Mouse (Mus musculus): ENCODE results near the gene Git1.
A peak's percentile ranks its signal among the peaks of the same experiment; 100 is the strongest.

The Git1 gene

DNA sequence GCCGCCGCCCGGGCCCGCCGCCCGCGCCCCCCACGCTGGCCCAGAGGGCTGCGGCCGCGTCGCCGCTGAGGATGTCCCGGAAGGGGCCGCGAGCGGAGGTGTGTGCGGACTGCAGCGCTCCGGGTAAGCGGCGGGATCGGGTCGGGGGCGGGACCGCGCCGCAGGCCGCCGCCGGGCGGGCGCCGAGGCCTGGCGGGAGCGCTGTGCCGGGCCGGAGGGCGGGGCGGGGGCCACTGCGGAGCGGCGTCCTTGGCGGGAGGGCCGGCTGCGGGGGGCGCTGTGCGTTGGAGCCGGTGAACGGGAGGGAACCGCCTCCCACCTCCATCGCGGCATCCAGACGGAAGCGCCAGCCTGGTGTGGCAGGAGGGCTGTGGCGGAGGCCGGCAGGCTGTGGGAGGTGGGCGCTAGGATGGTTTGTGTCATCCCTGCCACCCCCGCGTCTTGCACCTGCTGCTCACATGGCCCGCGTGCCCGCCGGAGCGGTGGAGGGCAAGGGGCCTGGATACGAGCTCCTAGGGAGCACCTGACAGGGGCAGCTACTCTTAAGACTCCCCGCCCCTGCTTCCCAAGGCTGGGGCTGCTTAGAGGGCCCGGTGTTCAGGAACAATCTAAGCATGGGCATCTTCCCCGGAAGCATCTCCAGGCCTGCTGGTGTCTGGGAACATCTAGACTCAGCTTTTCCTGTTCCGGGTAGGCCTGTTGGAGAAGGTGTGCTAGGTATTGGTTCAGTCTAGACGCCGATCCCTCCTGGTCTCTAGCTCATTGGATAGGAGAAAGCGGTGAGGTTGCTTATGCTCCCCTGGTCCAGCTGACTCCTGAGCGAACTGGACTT is at the start of gene Git1:
Gene Git1, plus strand, starts transcription at position 51 of the 832 bp plus-strand sequence.
- DNase-seq: peak; percentile 97

DNA sequence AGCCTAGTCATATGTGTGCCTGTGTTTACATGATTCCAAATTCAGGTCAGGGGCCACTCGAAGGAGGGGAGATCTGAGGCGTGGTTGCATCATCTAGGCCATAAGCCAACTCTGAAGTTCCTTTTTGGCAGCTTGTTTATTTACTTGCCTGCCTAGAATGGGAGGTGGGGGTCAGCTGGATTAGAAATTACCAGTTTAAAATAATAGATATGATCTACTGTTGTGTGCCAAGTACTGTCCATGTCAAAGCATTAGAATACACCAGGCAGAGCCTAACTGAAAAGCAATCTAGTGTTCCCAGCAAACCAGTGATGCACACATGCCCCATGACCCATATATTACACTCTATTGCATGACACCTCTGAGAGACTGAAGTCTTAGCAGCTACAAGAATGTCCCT is 48.4 kb upstream of the Git1 start:
- peak; percentile 98 for DNase-seq

DNA sequence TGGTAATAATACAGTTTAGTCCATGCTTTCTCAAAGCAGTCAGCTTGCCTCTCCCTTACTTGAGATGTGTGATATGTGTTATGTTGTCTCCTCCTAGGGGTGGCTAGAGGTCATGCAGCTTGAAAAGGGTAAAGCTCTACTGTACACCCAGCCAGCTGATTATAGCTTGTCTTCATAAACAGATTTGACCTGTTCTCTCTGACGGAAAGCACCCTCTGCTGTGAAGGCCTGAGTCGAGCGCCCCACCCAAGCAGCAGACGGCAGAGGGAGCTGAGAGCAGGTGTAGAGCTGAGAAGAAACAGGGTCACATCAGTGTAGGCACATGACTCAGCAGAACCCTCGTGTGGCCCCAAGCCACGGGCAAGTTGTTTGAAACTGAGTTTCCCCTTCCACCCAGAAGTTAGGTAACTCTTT is 46.7 kb upstream of the Git1 start:
- peak; percentile 98 for DNase-seq

DNA sequence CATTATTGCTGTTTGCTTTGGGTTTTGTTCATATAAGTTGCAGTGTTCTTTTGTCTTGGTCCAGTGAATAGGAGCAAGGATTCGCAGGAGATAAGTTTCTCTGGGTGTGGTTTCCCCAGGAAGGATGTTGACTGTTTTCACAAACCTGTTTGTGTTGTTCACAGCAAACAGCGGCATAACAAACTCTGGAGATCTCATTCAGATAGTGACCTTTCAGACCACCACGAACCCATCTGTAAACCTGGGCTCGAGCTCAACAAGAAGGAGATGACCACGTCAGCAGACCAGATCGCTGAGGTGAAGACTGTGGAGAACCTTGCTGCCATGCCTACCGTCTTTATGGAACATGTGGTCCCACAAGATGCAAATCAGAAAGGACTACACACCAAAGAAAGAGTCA is 44.1 kb upstream of the Git1 start:
- DNase-seq: peak; percentile 97

DNA sequence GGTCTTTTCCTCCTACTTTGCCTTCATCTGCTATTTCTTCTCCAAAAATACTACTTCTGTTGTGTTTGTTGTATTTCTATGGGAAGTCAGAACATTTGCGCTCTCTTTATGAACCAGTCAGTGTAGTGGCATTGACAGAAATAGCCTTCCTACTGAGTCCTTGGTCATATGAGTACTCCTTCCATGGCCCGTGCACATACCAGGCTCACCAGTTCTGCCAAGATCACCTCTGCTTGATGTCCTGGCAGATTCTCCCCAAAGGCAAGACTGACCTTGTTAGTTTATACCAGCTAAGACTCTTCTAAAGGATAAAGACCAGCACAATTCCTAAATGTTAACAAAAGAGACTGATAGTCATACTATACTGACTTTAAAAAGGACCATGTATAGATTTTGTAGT is 41.7 kb upstream of the Git1 start:
- DNase-seq: peak; percentile 92

DNA sequence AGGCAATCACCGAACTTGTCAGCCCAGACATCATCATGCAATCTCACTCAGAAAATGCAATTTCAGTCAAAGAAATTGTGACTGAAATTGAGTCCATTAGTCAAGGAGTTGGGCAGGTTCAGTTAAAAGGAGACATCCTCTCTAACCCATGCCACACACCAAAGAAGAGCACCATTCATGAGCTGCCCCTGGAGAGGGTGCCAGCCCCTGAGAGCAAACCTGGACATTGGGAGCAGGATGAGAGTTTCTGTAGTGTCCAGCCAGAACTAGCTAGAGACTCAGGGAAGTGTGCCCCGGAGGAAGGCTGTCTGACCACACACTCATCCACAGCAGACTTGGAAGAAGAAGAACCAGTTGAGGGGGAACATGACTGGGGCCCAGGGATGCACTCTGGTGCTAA is 40.0 kb upstream of the Git1 start:
- DNase-seq: peak; percentile 84

DNA sequence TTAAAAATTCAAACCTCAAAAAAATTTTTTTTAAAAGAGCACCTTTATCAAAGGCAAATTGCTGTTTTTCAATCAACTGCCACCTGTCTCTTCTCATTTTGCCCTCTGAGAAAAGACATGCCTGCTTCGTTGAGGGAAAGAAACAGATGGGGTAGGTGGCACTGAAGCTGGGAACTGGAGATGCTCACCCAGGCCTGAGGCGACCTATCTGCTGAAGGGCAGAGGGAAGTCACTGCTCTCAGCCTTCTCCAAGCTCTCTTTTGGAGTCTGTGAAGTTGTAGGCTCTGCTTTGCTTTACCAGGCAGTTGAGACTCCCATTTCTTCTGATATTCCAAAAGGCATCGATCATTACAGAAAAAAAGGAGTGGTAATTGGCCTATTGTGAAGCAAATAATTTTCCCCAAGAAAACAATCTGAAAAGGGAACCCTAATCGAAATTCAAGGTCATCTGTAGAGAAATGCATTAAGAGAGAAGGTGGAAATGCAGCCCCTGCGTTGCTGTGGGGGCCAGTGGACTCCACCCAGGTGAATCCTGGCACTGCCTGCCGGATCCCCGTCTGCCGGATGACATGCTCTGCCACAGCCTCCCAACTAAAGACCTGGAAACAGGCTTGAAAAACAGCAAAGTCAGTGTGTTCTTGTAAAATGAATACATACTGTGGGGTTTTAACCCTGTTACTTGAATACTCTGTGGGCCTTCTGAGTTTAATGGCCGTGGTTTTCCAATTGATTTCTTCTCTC is 37.4 kb upstream of the Git1 start:
- DNase-seq: peak; percentile 86

DNA sequence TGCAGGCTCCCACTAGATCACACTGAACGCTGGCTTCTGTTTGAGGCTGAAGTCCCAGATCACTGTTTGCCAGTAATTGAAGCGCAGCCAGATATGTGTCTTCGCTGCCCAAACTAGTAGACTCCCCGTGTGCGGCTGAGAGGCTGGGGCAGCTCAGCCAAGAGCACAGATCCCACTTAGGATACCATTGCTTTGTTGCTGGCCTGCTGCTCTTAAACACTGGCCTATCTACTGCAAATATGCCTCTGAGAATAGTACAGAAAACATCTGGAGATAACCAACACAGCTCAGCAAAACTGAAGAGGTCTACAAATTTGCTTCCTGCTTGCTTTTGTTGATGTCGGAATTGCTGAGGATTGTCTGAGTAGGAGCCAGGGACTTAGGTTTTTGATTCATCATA is 36.5 kb upstream of the Git1 start:
- peak; percentile 98 for DNase-seq

DNA sequence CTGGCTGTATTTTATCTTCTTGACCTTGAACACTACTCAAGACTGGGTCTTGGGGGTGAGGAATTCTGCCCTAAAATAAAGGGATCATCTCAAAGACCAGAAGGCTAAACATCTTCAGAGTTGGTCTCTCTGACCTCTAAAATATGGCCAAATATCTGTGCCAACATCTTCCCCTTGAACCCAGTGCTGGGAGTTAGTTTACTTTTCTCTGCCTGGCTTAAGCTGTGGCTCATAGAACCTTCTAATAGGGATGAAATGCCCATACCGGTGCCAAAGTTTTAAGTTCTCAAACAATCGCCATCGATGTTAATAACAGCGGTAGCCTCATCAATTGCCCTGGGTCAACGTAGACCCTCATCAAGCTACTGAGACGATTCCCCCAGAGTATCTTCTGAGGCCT is 31.5 kb upstream of the Git1 start:
- DNase-seq: no peak

DNA sequence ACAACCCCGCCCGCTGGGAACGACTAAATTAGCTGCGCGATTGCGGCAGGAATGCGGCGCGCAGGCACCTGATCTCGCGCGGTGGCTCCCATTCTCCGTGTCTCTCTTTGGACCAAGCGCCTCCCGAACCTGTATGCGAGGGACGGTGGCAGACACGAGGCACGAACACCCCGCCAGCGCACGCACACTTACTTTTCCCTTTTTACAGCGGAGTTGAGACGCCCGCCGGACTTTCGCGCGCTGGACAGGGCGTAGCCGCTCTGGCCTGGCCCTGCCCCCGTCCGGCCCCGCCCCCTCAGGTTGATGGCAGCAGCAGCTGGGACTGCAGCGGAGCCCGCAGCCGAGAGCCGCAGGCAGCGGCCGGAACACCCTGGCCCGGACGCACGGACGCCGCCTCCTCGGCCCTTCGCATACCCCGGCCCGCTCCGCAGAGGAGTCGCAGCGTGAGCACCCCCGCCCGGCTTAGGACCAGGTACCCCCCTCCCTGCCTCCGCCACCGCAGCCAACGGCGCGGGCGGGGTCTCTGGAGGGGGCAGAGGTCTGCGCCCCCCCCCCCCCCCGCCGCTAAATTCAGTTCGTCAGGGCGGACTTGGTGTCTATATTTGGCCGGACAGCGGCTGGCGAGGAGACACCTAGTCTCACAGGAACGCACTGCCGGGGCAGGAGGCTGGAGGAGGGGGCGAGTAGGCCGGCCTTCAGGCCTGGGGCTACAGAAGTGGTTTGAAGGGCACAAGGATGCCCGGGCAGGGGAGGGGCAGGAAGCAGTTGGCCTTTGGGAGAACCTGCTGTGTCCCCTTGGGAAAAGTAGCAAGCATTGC is 30.9 kb upstream of the Git1 start, which contains the start of gene Coro6:
Gene Coro6, plus strand, starts transcription at position 129 of the 818 bp plus-strand sequence.
- peak; percentile 99 for DNase-seq

DNA sequence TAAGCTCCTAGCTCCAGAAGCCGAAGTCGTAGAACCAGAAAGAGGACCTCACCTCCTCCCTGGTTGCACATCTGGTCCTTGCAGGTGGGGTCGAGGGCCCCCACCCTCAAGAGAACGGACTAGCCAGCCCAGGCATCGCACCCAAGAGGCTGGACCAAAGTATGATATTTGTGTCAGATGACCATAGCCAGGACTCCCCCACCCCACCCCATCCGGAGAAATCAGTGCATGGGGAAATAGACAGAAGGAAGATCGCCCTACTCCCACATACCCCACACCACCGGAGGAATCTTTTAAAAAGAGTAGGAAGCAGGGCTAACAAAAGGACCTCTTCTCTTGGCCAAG is 30.3 kb upstream of the Git1 start:
- peak; percentile 95 for DNase-seq

DNA sequence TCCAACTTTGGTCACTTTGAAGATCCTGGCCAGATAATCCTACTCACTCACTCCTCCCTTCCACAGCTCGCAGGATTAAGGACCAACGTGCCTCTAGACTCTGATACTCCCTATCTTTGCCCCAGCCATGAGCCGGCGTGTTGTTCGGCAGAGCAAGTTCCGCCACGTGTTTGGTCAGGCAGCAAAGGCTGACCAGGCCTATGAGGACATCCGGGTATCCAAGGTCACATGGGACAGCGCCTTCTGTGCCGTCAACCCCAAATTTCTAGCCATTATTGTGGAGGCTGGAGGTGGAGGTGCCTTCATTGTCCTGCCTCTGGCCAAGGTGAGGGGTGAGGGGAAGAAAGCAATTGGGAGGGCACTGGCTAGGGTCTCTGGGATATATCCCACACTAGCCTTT is 29.6 kb upstream of the Git1 start:
- peak; percentile 95 for DNase-seq

DNA sequence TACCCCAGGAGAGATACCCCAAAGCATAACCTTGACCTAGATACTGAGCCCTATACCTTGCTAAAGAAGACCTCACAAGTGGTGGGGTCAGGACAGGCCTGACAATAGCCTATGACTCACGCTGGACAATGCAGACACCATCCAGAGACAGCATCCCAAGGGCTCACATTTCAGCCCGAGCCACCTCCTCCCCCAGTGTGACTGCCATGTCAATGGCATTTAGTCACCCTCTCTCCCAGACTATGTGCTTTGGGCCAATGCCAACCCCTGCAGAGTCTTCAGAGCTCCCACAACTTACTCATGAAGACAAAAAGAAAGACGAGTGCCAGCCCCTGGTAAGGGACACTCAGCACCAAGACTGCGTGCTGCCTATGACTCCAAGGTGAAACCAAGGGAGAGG is 28.7 kb upstream of the Git1 start:
- peak; percentile 95 for DNase-seq

DNA sequence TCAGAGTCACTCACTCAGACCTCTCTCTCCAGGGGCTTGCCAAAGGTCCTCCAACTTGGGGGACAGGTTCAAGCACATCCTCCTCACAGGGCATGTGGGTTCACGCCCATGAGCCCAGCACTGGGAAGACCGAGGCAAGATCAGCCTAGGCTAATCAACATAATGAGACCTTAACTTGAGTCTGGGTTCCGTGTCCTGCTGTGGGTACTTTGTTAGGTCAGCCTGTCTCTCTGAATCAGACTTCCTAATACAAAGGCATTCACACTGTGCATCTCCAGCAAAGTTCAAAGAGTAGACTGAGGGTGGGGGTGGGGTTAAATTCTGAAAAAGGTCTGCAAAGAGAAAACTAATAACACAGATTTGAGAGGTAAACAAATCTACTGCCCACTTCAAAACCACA is 28.3 kb upstream of the Git1 start:
- DNase-seq: no peak

DNA sequence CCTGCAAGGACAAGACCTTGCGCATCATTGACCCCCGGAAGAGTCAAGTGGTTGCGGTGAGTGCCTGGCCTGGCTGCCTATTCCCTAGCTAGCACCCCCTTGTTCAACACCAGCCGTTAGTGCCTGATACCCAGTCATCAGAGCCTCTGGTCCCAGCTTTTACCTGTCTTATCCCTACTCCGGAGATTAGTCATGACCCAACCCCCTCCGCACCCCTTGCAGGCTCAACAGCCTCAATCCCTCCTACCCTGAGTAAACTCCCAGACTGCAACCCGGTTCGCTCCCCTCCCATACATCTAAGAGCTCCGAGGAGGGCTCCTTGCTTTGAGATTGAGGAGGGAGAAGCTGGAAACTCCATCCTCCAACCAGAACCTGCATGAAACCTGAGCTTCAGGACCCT is 26.8 kb upstream of the Git1 start:
- DNase-seq: peak; percentile 93

DNA sequence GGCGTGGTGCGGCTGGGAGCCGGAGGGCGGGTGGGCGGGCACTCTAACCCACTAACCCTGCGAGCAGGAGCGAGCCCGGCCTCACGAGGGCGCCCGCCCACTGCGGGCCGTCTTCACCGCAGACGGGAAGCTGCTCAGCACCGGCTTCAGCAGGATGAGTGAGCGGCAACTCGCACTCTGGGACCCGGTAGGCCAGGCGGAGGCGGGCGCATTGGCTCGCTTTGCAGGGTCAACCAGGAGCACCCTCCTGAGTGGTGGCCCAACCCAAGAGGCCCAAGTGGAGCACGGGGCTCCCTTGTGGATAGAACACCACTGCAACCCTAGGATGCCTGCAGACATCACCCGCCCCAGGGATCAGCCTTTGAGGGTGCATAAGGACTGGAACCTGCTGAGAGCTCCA is 26.2 kb upstream of the Git1 start:
- DNase-seq: peak; percentile 98

DNA sequence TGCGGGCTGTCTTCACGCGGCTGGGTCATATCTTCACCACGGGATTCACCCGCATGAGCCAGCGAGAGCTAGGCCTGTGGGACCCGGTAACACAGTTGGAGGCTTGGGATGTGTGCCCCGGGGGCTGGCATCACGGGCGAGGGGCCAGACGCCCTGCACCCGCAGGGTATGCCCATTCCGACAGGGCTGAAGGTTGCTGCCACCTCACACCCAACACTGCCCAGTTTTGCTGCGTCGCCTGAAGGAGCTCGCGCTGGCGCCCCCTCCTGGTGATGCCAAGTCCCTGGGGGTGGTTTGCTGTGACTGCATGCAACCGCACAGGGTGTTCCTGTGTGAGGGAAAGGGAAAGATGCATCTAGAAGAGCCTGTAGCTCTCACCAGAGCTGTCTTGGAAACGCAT is 25.6 kb upstream of the Git1 start:
- peak; percentile 97 for DNase-seq

DNA sequence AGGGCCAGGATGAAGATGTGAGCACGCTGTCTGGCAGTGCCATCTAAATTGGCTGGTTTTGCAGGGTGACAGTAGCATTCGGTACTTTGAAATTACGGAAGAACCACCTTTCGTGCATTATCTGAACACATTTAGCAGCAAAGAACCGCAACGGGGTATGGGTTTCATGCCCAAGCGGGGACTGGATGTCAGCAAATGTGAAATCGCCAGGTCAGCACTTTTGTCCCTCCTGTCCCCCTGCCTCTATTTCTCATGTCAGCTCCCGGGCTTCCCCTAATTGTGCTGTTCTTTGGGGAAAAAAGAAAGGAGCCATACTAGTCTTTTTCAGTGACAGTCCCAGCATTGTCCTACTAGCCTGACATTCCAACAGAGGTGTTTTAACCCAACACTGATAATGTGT is 25.0 kb upstream of the Git1 start:
- no peak for DNase-seq

DNA sequence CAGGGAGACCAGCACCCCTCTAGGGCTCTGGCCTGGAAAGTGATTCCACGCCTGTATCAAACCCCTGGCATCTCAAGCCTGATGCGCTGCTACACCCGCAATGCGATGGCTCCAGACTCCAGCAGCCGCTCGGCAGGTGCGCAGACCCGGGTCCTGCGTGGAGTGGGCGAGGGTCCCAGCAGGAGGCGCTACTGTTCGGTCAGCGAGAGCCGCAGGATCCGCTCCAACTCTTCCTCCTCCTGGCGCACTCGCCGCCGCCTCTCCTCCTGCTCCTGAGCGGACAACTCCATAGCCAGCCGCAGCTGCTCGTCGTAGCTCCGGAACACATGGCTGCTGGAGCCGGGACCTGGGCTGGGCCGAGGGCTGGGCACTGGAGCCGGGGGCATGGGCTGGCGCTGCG is 22.0 kb upstream of the Git1 start:
- DNase-seq: peak; percentile 90

DNA sequence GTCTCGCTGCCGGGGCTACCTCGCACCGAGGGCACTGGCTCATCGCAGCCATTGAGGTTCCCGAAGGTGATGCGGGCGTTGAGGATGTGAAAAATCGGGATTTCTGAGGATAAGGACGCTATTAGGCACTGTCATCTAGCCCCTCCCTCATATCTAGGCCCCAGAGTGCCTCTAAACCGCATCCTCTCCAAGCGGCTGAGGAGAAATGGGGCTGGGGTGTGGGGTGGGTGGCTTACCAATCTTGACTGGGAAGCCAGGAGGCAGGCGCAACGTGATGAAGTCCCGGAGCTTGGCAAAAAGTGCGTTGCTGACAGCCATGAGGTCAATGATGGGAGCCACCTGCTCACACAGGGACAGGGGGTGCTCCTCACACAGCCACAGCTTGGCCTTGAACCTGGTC is 20.6 kb upstream of the Git1 start:
- DNase-seq: peak; percentile 91

DNA sequence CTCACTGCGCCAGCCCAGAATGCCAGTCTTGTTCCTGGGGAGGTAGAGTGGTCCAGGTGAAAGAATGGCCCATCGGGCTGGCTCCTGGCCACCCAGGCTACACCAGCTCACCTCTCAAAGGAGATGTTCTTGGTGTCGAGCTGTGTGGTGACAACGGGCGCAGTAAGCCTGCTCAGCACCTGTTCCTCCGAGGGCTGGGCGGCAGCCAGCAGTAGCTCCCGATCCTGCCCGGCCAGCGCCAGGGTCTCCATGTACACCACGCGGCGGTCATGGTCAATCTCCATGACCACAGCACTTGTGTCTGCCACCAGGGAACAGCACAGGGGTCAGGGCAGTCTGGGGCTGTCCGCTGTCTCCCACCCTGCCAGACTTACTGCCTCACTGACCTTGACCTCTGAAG is 17.1 kb upstream of the Git1 start:
- no peak for DNase-seq

DNA sequence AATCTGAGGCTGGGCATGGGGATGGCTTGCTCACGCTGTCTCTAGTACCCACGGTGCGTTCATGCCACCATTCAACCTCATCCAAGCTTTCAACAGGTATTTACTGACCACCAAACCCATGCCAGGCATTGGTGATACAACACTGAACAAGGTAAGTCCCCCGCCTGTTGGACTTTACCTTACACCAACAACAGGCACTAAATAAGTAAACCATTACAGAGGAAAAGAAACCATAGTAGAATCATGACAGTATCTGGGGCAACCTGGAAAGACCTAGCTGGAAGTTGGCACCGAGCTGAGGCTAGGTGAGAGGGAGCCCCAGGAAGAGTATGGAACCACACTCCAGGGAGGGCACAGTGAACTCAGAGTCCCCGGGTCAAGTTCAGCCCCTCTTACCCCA is 16.5 kb upstream of the Git1 start:
- no peak for DNase-seq

DNA sequence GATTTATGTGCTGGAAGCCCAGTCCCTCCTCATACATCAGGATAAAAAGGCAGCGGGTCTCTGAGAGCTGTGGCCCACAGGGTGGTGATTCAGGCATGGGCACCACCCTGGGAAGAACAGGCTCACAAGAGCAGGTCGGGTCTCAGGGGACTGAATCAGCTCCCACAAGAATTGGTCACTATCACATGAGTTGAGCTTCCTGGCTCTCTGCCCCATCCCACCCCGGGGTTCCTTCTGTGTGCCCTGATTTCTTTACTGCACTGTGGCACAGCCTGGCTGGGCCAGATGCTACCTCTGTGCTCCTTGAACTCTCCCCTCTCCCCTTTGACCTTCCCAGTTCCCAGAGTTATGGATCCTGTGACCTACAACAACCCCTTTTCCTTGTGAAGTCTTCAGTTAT is 10.3 kb upstream of the Git1 start:
- DNase-seq: peak; percentile 90

All from heart, adult 11 months (tissue).